Mouse (Mus musculus) ES-E14 (cell line): ENCODE results near the gene Fras1. TPM values are rescaled to one million over a fixed set of nuclear protein-coding genes. Genes with fewer than 3 reads are reported as not detected.
A peak's percentile ranks its signal among the peaks of the same experiment; 100 is the strongest.

ENCODE experiments used
- DNase-seq: peaks from one replicate; pipeline ENCODE4 v3.0.0-alpha.2; 2013; ENCODE audit warnings: low read depth, low spot score
- H3K27ac ChIP-seq: 2 replicates; pipeline ENCODE4 v1.5.1; 2012; ENCODE audit warnings: low read depth, mild to moderate bottlenecking, low read length, moderate library complexity, mixed read lengths; ENCODE audit not compliant: poor library complexity, insufficient read depth, severe bottlenecking
- H3K36me3 ChIP-seq: 2 replicates; pipeline ENCODE4 v1.6.1; 2012; ENCODE audit warnings: mild to moderate bottlenecking, low read length, moderate library complexity, mixed read lengths; ENCODE audit not compliant: control insufficient read depth, poor library complexity, insufficient read depth, severe bottlenecking
- H3K4me1 ChIP-seq, 2 experiments: fragments of 150-350 bp in 1 of 2; sonication (generic) in 1 of 2; 2 replicates each; pipeline ENCODE4 v1.6.1; 2012; ENCODE audit warnings: low read length in 2 of 2, mild to moderate bottlenecking in 1 of 2, mixed read lengths in 1 of 2; ENCODE audit not compliant: control insufficient read depth in 2 of 2, insufficient read depth in 2 of 2, poor library complexity in 1 of 2
- H3K4me3 ChIP-seq, 2 experiments: fragments of 150-350 bp in 1 of 2; sonication (generic) in 1 of 2; 2 replicates each; pipeline ENCODE4 v1.5.1; 2012; ENCODE audit warnings: low read length in 2 of 2, low read depth in 1 of 2, mild to moderate bottlenecking in 1 of 2, mixed read lengths in 1 of 2; ENCODE audit not compliant: insufficient read depth in 1 of 2, poor library complexity in 1 of 2, severe bottlenecking in 1 of 2
- H3K9ac ChIP-seq: 2 replicates; pipeline ENCODE4 v1.6.1; 2012; ENCODE audit warnings: low read depth, mild to moderate bottlenecking, low read length, mixed read lengths; ENCODE audit not compliant: poor library complexity, insufficient read depth, severe bottlenecking
- H3K9me3 ChIP-seq: fragments of 150-350 bp; sonication (generic); 2 replicates; pipeline ENCODE4 v1.6.1; 2012; ENCODE audit warnings: low read depth, mild to moderate bottlenecking, low read length; ENCODE audit not compliant: control insufficient read depth, insufficient read depth
- CHD2 ChIP-seq: IDR thresholded peaks from 2 replicates; pipeline ENCODE4 v1.6.1; 2014; ENCODE audit warnings: mild to moderate bottlenecking, low read depth, low read length, inconsistent platforms
- HCFC1 ChIP-seq: IDR thresholded peaks from 2 replicates; pipeline ENCODE4 v1.6.1; 2012; ENCODE audit warnings: low read length, inconsistent platforms, borderline replicate concordance; ENCODE audit not compliant: insufficient read depth
- MAFK ChIP-seq: IDR thresholded peaks from 2 replicates; pipeline ENCODE4 v1.6.1; 2014; ENCODE audit warnings: mild to moderate bottlenecking, low read depth, low read length, inconsistent platforms; ENCODE audit not compliant: insufficient read depth
- ZC3H11A ChIP-seq: IDR thresholded peaks from 2 replicates; pipeline ENCODE4 v1.6.1; 2012; ENCODE audit warnings: low read depth, mild to moderate bottlenecking, inconsistent platforms, low read length, borderline replicate concordance
- ZNF384 ChIP-seq: IDR thresholded peaks from 2 replicates; pipeline ENCODE4 v1.6.1; 2012; ENCODE audit warnings: low read depth, low read length, inconsistent platforms
- in situ Hi-C, 2 experiments: fragments of 600-800 bp; cut with MboI; formaldehyde crosslinking; loops; one replicate each; pipeline ENCODE4 v1.15.1; 2025; ENCODE audit warnings: low sequenced_read_pairs in 2 of 2, inconsistent platforms in 1 of 2; ENCODE audit not compliant: unreplicated experiment in 2 of 2
- total RNA-seq: library from RNA; depleted of rRNA; stranded (reverse); fragments of 300-350 nt; gene quantifications from 2 replicates; pipeline ENCODE4 v1.2.3, GENCODE M21; 2012

Fras1 gene
- total RNA-seq, 1 experiment, result 1.6 TPM

DNA sequence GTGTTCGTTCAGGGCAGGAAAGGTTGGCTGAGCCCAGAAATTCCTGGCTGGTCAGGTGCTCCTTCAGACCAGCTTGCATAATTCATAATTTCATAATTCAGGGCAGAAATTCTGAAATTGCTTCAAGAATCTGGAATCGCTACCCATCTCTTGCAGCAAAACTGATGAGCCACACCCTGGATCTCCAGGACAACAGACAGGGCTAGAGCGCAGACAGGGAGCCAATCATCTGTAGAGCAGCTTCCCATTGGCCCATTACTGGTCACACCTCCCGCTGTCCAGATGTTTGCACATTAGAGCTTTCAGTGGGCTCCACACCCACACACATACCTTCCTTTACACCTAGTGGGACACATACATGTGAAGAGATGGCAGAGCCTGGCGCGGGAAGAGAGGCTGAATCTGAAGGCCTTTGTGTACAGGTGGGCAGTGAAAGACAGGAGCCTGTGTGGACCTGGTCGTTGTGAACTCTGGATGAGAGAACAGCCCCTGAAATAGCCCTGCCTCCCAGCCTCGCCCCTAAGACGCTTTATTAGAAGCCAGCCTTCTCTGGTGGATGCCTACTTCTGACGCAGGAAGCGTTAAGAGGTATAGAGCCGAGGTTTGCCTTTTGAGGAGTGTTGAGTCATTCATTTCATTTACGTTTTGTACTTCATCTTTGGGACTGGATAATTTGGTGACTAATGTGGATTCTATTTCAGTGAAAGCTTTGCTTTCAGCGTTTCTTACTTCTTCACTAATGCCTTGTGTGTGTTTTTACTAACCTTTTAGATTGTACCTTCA, 409.9 kb downstream of the Fras1 start:
- H3K4me1 ChIP-seq, result no peaks in the 10 kb centered on the region
- in situ Hi-C loops, result no loop called here
- H3K9ac ChIP-seq, result no peak overlapping the region; the same call in 1 of the 2 replicates
- no peaks in the 10 kb centered on the region for H3K9me3 ChIP-seq
- no peak overlapping the region for H3K27ac ChIP-seq
- DNase-seq, result peak; percentile 13
- H3K36me3 ChIP-seq, result no peaks in the 10 kb centered on the region
- peak overlapping the region; percentile 24 to 30; a peak in 2 of 4 replicates for H3K4me3 ChIP-seq
- no peak for TF ChIP-seq ZC3H11A
- TF ChIP-seq ZNF384, result no peak
- TF ChIP-seq HCFC1, result no peak
- no peak for TF ChIP-seq MAFK
- no peak for TF ChIP-seq CHD2

DNA sequence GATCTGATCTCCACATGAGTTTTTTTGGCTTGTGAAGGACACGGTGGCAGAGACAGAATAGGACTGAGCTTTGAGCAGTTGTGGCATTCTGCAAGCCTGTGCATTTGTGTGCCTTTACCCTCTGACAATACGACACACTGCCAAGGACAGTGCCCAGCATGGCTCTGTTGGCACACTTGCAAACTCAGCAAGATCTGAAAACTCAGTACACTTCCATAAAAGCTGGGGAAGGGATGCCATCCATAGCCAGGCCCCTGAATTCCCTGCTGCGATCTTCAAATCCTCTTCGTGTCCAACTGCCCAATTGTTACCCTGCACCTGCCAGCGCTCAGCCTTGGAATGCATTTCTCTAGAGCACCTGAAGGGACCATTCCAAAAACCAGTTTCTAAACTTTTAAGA, 411.3 kb downstream of the Fras1 start:
- no peak overlapping the region for H3K4me3 ChIP-seq
- no peak for TF ChIP-seq HCFC1
- TF ChIP-seq CHD2, result no peak
- TF ChIP-seq MAFK, result no peak
- no peak for TF ChIP-seq ZC3H11A
- no peak for TF ChIP-seq ZNF384
- H3K36me3 ChIP-seq, result no peaks in the 10 kb centered on the region
- no peaks in the 10 kb centered on the region for H3K9me3 ChIP-seq
- no peak for DNase-seq
- H3K27ac ChIP-seq, result no peak overlapping the region
- in situ Hi-C loops, result no loop called here
- no peaks in the 10 kb centered on the region for H3K4me1 ChIP-seq
- no peak overlapping the region for H3K9ac ChIP-seq

DNA sequence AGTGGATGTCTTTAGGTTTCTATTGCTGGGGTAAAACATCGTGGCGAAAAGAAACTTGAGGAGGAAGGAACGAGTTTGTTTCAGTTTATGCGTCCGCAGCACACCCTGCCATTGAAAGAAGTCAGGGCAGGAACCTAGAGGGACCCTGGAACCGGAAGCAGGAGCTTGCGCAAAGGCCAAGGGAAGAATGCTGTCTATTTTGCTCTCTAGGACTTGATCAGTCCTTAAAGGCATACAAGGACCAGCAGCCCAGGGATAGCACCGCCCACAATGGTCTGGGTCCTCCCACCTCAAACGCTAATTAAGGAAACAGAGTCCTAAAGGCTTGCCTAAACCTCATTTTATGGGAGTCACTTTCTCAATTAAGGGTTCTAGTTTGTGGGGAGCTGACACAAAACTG, 418.7 kb downstream of the Fras1 start:
- no peaks in the 10 kb centered on the region for H3K9me3 ChIP-seq
- H3K27ac ChIP-seq, result no peak overlapping the region
- no peaks in the 10 kb centered on the region for H3K36me3 ChIP-seq
- in situ Hi-C loops, result no loop called here
- DNase-seq, result no peak
- TF ChIP-seq MAFK (no peak), ZNF384 (no peak), CHD2 (no peak), ZC3H11A (no peak), HCFC1 (no peak)
- no peaks in the 10 kb centered on the region; a peak in 1 of 4 replicates for H3K4me1 ChIP-seq
- no peak overlapping the region for H3K9ac ChIP-seq
- H3K4me3 ChIP-seq, result no peak overlapping the region

- peak; percentile 66 for DNase-seq
- no peaks in the 10 kb centered on the region for H3K9me3 ChIP-seq
- no peaks in the 10 kb centered on the region for H3K36me3 ChIP-seq
- peak within 1 kb of the TSS; percentile 59 to 64 for H3K4me3 ChIP-seq
- no peak for TF ChIP-seq CHD2
- TF ChIP-seq MAFK, result no peak
- TF ChIP-seq HCFC1, result no peak
- no peak for TF ChIP-seq ZC3H11A
- no peak for TF ChIP-seq ZNF384
- in situ Hi-C loops, result no loop called here
- H3K4me1 ChIP-seq, result no peaks in the 10 kb centered on the region; a peak in 1 of 4 replicates
- H3K9ac ChIP-seq, result peak within 1 kb of the TSS; percentile 47
- no peak within 1 kb of the TSS for H3K27ac ChIP-seq
Measured at GRCm38 (mm10) chr5:96792936-96793718, 419.4 kb downstream of the Fras1 start, which contains the start of gene Anxa3. TSS of gene Anxa3 (plus strand) at chr5:96793339.
